Mouse (Mus musculus) ovary, postnatal 14 days (tissue): ENCODE data around the gene Rhbdd3.
A peak's percentile ranks its signal among the peaks of the same experiment; 100 is the strongest.

Experiments
- DNase-seq: peaks from one replicate; pipeline ENCODE4 v3.0.0; 2022; ENCODE audit warnings: low spot score

The Rhbdd3 gene

GRCm38 (mm10) chr11:5098736-5099542 lies at the start of gene Rhbdd3, which contains the start of gene Ewsr1:
Gene Rhbdd3, plus strand, starts transcription at chr11:5098926.
Gene Ewsr1, minus strand, starts transcription at chr11:5099266.
- DNase-seq = peak; percentile 99

- no peak for DNase-seq
Measured at GRCm38 (mm10) chr11:5051629-5052028, 47.1 kb upstream of the Rhbdd3 start.

GRCm38 (mm10) chr11:5052200-5052854 lies 46.4 kb upstream of the Rhbdd3 start:
- no peak for DNase-seq

GRCm38 (mm10) chr11:5054151-5054550 lies 44.6 kb upstream of the Rhbdd3 start:
- DNase-seq = no peak

GRCm38 (mm10) chr11:5054874-5055273 lies 43.9 kb upstream of the Rhbdd3 start:
- DNase-seq = no peak

GRCm38 (mm10) chr11:5055945-5056938 lies 42.5 kb upstream of the Rhbdd3 start:
- DNase-seq = no peak

- no peak for DNase-seq
Measured at GRCm38 (mm10) chr11:5057064-5057463, 41.7 kb upstream of the Rhbdd3 start.

- DNase-seq = no peak
Measured at GRCm38 (mm10) chr11:5057541-5057855, 41.2 kb upstream of the Rhbdd3 start.

- DNase-seq = no peak
Measured at GRCm38 (mm10) chr11:5057856-5058641, 40.7 kb upstream of the Rhbdd3 start, which contains the start of gene Rasl10a. Gene Rasl10a, plus strand, starts transcription at chr11:5058128.

GRCm38 (mm10) chr11:5058783-5059182 lies 39.9 kb upstream of the Rhbdd3 start:
- no peak for DNase-seq

- DNase-seq = no peak
Measured at GRCm38 (mm10) chr11:5059230-5059629, 39.5 kb upstream of the Rhbdd3 start.

GRCm38 (mm10) chr11:5059704-5060156 lies 39.0 kb upstream of the Rhbdd3 start:
- DNase-seq = no peak

GRCm38 (mm10) chr11:5060756-5061412 lies 37.8 kb upstream of the Rhbdd3 start:
- DNase-seq = no peak

GRCm38 (mm10) chr11:5061413-5062139 lies 37.1 kb upstream of the Rhbdd3 start:
- peak; percentile 96 for DNase-seq

GRCm38 (mm10) chr11:5062326-5062725 lies 36.4 kb upstream of the Rhbdd3 start:
- no peak for DNase-seq

- DNase-seq = no peak
Measured at GRCm38 (mm10) chr11:5062860-5063505, 35.7 kb upstream of the Rhbdd3 start.

- no peak for DNase-seq
Measured at GRCm38 (mm10) chr11:5063561-5064281, 35.0 kb upstream of the Rhbdd3 start.

GRCm38 (mm10) chr11:5064282-5065055 lies 34.3 kb upstream of the Rhbdd3 start:
- DNase-seq = no peak
